Mouse (Mus musculus) lung, postnatal 0 days (tissue): ENCODE results near the gene Lcmt1. TPM values are rescaled to one million over a fixed set of nuclear protein-coding genes. Genes with fewer than 3 reads are reported as not detected.

Experiments
- ATAC-seq: fragments of 200-750 bp; cut with Nextera tagmentation; 2 replicates; pipeline ENCODE4 v1.8.0; 2017; ENCODE audit warnings: moderate library complexity
- DNase-seq: peaks from one replicate; pipeline ENCODE4 v3.0.0-alpha.2; 2016; ENCODE audit warnings: low spot score
- H3K27ac ChIP-seq: fragments of 300-500 bp; sonication (generic); 2 replicates; pipeline ENCODE4 v1.5.1; 2014; ENCODE audit warnings: antibody characterized with exemption, mild to moderate bottlenecking, low read length, mixed read lengths
- H3K27me3 ChIP-seq: fragments of 300-500 bp; sonication (generic); replicated peaks from 2 replicates; pipeline ENCODE4 v1.6.1; 2014; ENCODE audit warnings: low read length, mixed read lengths; ENCODE audit not compliant: insufficient read depth
- H3K36me3 ChIP-seq: fragments of 300-500 bp; sonication (generic); 2 replicates; pipeline ENCODE4 v1.6.1; 2014; ENCODE audit warnings: low read length, mixed read lengths; ENCODE audit not compliant: insufficient read depth
- H3K4me1 ChIP-seq: fragments of 300-500 bp; sonication (generic); 2 replicates; pipeline ENCODE4 v1.6.1; 2014; ENCODE audit warnings: antibody characterized with exemption, low read depth, low read length, mixed read lengths; ENCODE audit not compliant: insufficient read depth
- H3K4me2 ChIP-seq: fragments of 300-500 bp; sonication (generic); replicated peaks from 2 replicates; pipeline ENCODE4 v1.6.1; 2014; ENCODE audit warnings: low read depth, mild to moderate bottlenecking, low read length, moderate library complexity, mixed read lengths
- H3K4me3 ChIP-seq: fragments of 300-500 bp; sonication (generic); 2 replicates; pipeline ENCODE4 v1.5.1; 2014; ENCODE audit warnings: low read depth, low read length
- H3K9ac ChIP-seq: fragments of 300-500 bp; sonication (generic); replicated peaks from 2 replicates; pipeline ENCODE4 v1.6.1; 2014; ENCODE audit warnings: low read depth, mild to moderate bottlenecking
- H3K9me3 ChIP-seq: fragments of 300-500 bp; sonication (generic); 2 replicates; pipeline ENCODE4 v1.6.1; 2016; ENCODE audit warnings: low read length, mixed read lengths
- CTCF ChIP-seq: IDR thresholded peaks from 2 replicates; pipeline ENCODE4 v1.5.1; 2016; ENCODE audit warnings: antibody characterized with exemption, mild to moderate bottlenecking
- EP300 ChIP-seq: IDR thresholded peaks from 2 replicates; pipeline ENCODE4 v1.6.1; 2016; ENCODE audit warnings: antibody characterized with exemption, mild to moderate bottlenecking, control low read depth
- WGBS: fragments of 180-500 bp; shearing (Covaris S2); extraction: QIAGEN DNeasy Blood & Tissue Kit; methylation state at CpG from one replicate; pipeline ENCODE4 v1.1.7; 2014; 5-methylcytosine and 5-hydroxymethylcytosine counted together
- polyA plus RNA-seq: library from polyadenylated mRNA; unstranded; fragments of >200 nt; fragmentation: Nextera tagmentation; extraction: Ambion mirVana; gene quantifications from 2 replicates; pipeline ENCODE4 v1.2.1, GENCODE M21; 2015

The Lcmt1 gene
- polyA plus RNA-seq, 1 experiment from 2014 or later: 24.4 TPM

- no peak overlapping the region for H3K4me2 ChIP-seq
- no peak for ATAC-seq
- WGBS: 89% methylated on average over 3 of the region's 3 CpGs
- H3K9me3 ChIP-seq: no peaks in the 10 kb centered on the region
- H3K27ac ChIP-seq: no peak overlapping the region
- DNase-seq: no peak
- no peaks in the 10 kb centered on the region for H3K36me3 ChIP-seq
- H3K4me1 ChIP-seq: peaks cover 5% of the 10 kb centered on the region; the same call in 1 of the 2 replicates
- no peak overlapping the region for H3K4me3 ChIP-seq
- no peak overlapping the region for H3K9ac ChIP-seq
- no peak for TF ChIP-seq EP300
- TF ChIP-seq CTCF: no peak
- no peaks in the 10 kb centered on the region for H3K27me3 ChIP-seq
These were observed 6.8 kb upstream of the Lcmt1 start for GRCm38 (mm10) chr7:123362806-123363205.

- Histone ChIP-seq H3K27me3 (no peaks in the 10 kb centered on the region), H3K4me1 (peaks cover 5% of the 10 kb centered on the region; the same call in 1 of the 2 replicates), H3K9me3 (no peaks in the 10 kb centered on the region), H3K36me3 (no peaks in the 10 kb centered on the region), H3K9ac (no peak overlapping the region), H3K4me2 (no peak overlapping the region), H3K27ac (no peak overlapping the region), H3K4me3 (no peak overlapping the region)
- no peak for ATAC-seq
- DNase-seq: no peak
- TF ChIP-seq CTCF (no peak), EP300 (no peak)
- 88% methylated on average over 8 of the region's 8 CpGs for WGBS
These were observed 5.6 kb upstream of the Lcmt1 start for GRCm38 (mm10) chr7:123363971-123364370.

- Histone ChIP-seq H3K27me3 (no peaks in the 10 kb centered on the region), H3K4me1 (peaks cover 5% of the 10 kb centered on the region; the same call in 1 of the 2 replicates), H3K9me3 (no peaks in the 10 kb centered on the region), H3K4me2 (no peak overlapping the region), H3K4me3 (no peak overlapping the region), H3K27ac (peak overlapping the region; percentile 17; the same call in 1 of the 2 replicates), H3K36me3 (no peaks in the 10 kb centered on the region), H3K9ac (no peak overlapping the region)
- no peak for TF ChIP-seq CTCF
- peak; percentile 71 for TF ChIP-seq EP300
- ATAC-seq: peak; percentile 18
- DNase-seq: peak; percentile 83
- WGBS: 61% methylated on average over 7 of the region's 7 CpGs
These were observed 3.5 kb upstream of the Lcmt1 start for GRCm38 (mm10) chr7:123365876-123366741.

GRCm38 (mm10) chr7:123366806-123367205 lies 2.8 kb upstream of the Lcmt1 start:
- H3K4me2 ChIP-seq: no peak overlapping the region

GRCm38 (mm10) chr7:123367218-123368150 lies 2.1 kb upstream of the Lcmt1 start:
- Histone ChIP-seq H3K27ac (no peak overlapping the region), H3K9ac (no peak overlapping the region), H3K36me3 (no peaks in the 10 kb centered on the region), H3K27me3 (no peaks in the 10 kb centered on the region), H3K4me3 (no peak overlapping the region), H3K9me3 (no peaks in the 10 kb centered on the region), H3K4me1 (peaks cover 5% of the 10 kb centered on the region; the same call in 1 of the 2 replicates), H3K4me2 (peak overlapping the region; percentile 91)
- TF ChIP-seq CTCF: no peak
- TF ChIP-seq EP300: no peak
- WGBS: 71% methylated on average over 15 of the region's 16 CpGs
- no peak for DNase-seq
- no peak for ATAC-seq

More at GRCm38 (mm10) chr7:123366806-123367205, 2.8 kb upstream of the Lcmt1 start:
- Histone ChIP-seq H3K4me1 (peaks cover 5% of the 10 kb centered on the region; the same call in 1 of the 2 replicates), H3K27me3 (no peaks in the 10 kb centered on the region), H3K36me3 (no peaks in the 10 kb centered on the region), H3K4me3 (no peak overlapping the region), H3K27ac (no peak overlapping the region), H3K9ac (no peak overlapping the region), H3K9me3 (no peaks in the 10 kb centered on the region)
- ATAC-seq: no peak
- WGBS: 71% methylated on average over 8 of the region's 8 CpGs
- no peak for TF ChIP-seq CTCF
- TF ChIP-seq EP300: no peak
- DNase-seq: no peak

GRCm38 (mm10) chr7:123368187-123368586 lies 1.4 kb upstream of the Lcmt1 start:
- no peaks in the 10 kb centered on the region for H3K36me3 ChIP-seq
- peak overlapping the region; percentile 91 for H3K4me2 ChIP-seq
- peaks cover 5% of the 10 kb centered on the region; the same call in 1 of the 2 replicates for H3K4me1 ChIP-seq
- no peak overlapping the region for H3K27ac ChIP-seq
- ATAC-seq (no peak), DNase-seq (no peak)
- no peaks in the 10 kb centered on the region for H3K27me3 ChIP-seq
- H3K4me3 ChIP-seq: no peak overlapping the region
- no peaks in the 10 kb centered on the region for H3K9me3 ChIP-seq
- 72% methylated on average over 2 of the region's 2 CpGs for WGBS
- no peak for TF ChIP-seq EP300
- TF ChIP-seq CTCF: no peak
- H3K9ac ChIP-seq: no peak overlapping the region
